Mouse (Mus musculus) heart, adult 11 months (tissue): ENCODE measurements around the gene Tmprss6.

Experiments used
- DNase-seq: peaks from one replicate; pipeline ENCODE4 v3.0.0; 2022

The Tmprss6 gene

GRCm38 (mm10) chr15:78481448-78482000 is 13.1 kb upstream of the Tmprss6 start:
- no peak for DNase-seq

DNA sequence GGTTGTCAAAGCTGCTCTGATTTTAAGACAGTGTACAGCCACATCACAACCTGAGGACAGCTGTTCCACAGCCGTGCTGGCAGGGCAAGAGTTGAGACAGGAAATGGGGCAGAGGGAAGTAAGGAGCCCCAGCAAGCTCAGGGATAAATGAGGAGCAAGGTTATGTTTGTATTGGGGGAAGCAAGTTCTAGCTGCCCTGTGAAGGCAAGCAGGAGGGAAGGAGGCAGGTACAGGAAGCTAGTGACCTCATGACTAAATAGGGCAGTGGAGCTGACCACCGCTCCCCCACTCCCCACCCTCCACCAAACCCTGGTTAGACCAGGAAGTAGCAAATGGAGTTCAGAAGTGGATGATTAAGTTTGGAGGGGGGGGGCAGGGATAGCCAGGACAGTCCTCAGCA is 12.6 kb upstream of the Tmprss6 start:
- DNase-seq = no peak

- DNase-seq = no peak
These were observed 11.7 kb upstream of the Tmprss6 start for GRCm38 (mm10) chr15:78480111-78480510.

GRCm38 (mm10) chr15:78479470-78479869 is 11.0 kb upstream of the Tmprss6 start:
- no peak for DNase-seq

GRCm38 (mm10) chr15:78478073-78478472 is 9.6 kb upstream of the Tmprss6 start:
- DNase-seq = no peak

DNA sequence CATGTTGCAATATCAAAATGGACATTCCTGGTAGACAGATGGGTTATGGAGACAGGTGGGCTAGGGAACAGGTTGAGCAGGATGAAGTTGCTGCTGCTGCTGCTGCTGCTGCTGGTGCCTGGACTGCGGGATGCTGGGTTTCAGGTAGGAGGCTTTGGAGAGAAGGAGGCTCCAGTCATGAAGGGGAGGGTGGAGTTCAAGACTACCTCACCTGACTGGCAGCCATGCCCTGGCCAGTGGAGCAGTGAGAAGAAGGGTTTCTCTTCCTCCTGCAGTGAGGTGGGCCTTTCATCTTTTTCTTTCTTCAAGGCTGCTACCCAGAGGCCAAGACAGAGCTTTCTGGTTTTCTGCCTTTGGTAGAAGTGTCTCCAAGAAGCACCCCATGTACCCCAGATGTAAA is 8.4 kb upstream of the Tmprss6 start:
- no peak for DNase-seq

GRCm38 (mm10) chr15:78475604-78476031 is 7.2 kb upstream of the Tmprss6 start:
- no peak for DNase-seq

DNA sequence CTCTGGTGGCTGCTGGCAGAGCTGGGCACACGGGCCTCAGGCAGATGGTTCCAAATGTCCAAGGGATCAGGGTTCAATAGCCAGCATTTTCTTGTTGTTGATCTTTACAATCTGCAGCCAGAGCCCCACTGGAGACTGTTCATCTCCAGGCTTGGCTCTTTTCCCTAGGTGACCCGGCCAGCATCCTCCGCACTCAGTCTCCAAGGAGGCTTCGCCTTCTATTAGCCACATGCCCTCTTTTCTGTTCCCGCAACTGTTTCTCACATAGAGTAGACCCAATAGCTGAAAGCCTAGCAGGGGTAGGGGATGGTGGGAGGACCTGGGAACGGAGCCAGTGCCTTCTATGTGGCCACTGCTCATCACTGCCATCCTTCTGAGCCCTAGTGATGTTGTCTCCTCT is 5.0 kb upstream of the Tmprss6 start:
- DNase-seq = no peak

GRCm38 (mm10) chr15:78471902-78472301 is 3.5 kb upstream of the Tmprss6 start:
- no peak for DNase-seq

- no peak for DNase-seq
These were observed 2.3 kb upstream of the Tmprss6 start for GRCm38 (mm10) chr15:78470495-78471276.

GRCm38 (mm10) chr15:78467570-78467969 is 864 bp downstream of the Tmprss6 start:
- no peak for DNase-seq

DNA sequence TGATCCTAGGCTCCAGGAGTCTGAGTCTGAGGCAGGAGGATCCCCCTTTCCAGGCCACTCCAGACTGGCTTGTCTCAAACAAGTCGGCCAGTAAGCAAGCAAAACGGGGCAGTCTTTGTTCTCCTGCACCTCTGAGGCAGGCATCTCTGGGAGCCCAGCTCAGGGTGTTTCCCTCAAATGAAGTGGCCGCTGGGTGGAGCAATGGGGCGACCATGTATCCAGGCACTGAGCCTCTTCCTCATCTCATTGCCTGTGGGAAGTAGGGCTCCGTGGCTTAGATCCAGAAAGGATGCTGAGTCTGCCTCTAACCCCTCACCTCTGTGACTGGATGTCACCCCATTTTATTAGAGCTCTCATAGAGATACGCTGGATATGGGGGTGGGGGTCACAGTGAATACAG is 1.6 kb downstream of the Tmprss6 start:
- DNase-seq = no peak

- DNase-seq = no peak
These were observed 5.5 kb downstream of the Tmprss6 start for GRCm38 (mm10) chr15:78462981-78463380.

DNA sequence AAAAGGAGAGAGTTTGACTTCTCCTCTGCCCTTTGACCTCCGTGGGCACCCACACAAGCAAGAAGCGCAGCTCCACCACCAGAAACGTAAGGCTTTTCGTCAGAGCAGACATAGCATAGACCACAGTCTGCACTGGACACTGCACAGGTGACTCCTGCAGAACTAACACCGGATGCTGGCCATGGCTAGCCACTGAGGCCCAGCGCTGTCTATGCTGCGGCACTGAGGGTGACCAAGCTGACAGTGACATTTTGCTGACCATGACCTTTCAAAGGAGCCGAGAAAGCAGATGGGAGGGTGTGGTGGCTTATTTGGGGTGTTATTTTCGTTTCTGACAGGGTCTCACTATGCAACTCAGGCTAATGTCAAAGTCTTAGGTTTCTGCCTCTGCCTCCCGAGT is 11.2 kb downstream of the Tmprss6 start:
- DNase-seq = no peak

- no peak for DNase-seq
These were observed 12.4 kb downstream of the Tmprss6 start for GRCm38 (mm10) chr15:78456051-78456450.

- no peak for DNase-seq
These were observed 13.3 kb downstream of the Tmprss6 start for GRCm38 (mm10) chr15:78455168-78455567.

DNA sequence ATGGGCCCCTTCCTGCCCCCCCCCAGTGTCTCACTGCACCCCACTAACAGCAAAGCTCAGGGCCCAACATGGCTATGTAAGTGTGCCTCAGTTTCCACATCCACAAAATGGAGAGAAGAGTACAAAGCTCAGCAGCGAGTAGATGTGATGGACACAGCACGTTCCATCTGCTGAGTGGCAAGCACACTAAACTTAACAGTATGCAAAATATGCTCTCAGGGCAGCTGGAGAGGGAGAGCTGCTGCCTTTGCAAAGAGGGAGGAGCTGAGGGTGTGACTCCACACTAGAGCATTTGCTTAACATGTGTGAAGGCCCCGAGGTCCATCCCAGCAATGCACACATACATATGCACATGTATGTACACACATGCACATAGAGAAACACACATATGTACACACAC is 15.5 kb downstream of the Tmprss6 start:
- no peak for DNase-seq

DNA sequence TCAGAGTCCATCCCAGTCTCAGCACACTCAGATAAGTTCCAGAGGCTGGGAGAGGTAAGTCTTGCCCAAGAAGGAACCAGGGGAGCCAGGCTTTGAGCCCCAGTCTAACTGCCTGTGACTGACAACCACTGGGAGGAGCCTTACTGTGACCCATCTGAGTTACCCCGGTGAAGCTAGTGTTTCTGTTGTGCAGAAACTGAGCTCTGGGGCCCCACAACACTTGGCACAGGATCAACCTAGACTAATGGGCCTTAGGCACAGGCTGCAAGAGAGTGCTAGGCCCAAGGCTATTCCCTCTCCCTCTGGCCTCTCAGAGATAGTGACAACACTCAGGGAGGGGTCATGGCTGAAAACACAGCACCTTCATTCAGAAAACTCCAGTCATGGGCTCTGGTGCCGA is 17.2 kb downstream of the Tmprss6 start:
- DNase-seq = no peak

DNA sequence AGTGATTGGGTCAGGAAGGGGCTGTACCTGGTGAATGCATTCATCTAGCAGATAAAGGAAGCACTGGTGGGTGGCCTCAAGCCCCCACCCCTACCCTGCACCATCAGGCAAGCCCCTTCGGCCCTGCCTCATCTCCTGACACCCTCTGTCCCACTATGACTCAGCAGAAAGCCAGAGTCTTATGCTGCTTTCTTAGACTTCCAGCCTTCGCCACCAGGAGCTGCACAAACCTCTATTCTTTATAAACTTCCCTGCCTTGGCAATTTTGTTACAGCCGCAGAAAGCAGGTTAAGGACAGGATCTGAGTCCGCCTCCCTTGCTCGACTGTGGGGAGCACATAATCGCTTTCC is 18.0 kb downstream of the Tmprss6 start:
- DNase-seq = no peak

- peak; percentile 98 for DNase-seq
These were observed 18.6 kb downstream of the Tmprss6 start for GRCm38 (mm10) chr15:78449694-78450418.

DNA sequence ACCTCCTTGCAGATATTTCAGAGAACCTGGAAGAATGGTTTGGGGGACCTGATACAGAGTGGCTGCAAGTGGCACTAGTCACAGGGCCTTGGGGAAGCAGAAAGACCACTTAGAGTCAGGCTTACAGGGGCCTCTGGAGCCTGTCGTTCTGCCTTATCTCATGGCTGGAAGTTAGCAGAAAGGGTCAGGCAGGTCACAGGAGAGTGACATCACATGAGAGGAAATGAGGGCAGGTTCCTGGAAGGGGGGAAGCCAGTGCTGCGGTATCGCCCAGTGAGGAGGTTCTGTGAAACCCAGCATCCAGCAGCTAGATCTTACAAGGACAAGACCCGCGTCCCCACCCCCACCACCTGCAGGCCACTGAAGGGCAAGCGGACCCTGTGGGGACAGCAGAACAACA is 19.3 kb downstream of the Tmprss6 start:
- DNase-seq = peak; percentile 96

- peak; percentile 99 for DNase-seq
These were observed 20.5 kb downstream of the Tmprss6 start for GRCm38 (mm10) chr15:78447746-78448535.

GRCm38 (mm10) chr15:78447121-78447520 is 21.3 kb downstream of the Tmprss6 start:
- DNase-seq = no peak
